Mouse (Mus musculus) neural tube, embryonic 11.5 days (tissue): Measurements from ENCODE around the gene Zfp579. TPM values are rescaled to one million over a fixed set of nuclear protein-coding genes. Genes with fewer than 3 reads are reported as not detected.
"Not testable (repeated sequence)": the region's sequence is repeated elsewhere in the genome, so short reads cannot be mapped to it uniquely, and the experiment has no call there.

Source experiments
- ATAC-seq: fragments of 200-750 bp; cut with Nextera tagmentation; 2 replicates; pipeline ENCODE4 v1.8.0; 2017; ENCODE audit warnings: moderate number of reproducible peaks, mild to moderate bottlenecking, moderate TSS enrichment, moderate library complexity; ENCODE audit not compliant: insufficient read depth, low FRiP score, low TSS enrichment
- DNase-seq: peaks from one replicate; pipeline ENCODE4 v3.0.0-alpha.2; 2015; ENCODE audit warnings: low spot score
- H3K27ac ChIP-seq: fragments of 300-500 bp; sonication (generic); 2 replicates; pipeline ENCODE4 v1.5.1; 2014; ENCODE audit warnings: low read depth, mild to moderate bottlenecking, low read length
- H3K27me3 ChIP-seq: fragments of 300-500 bp; sonication (generic); 2 replicates; pipeline ENCODE4 v1.6.1; 2014; ENCODE audit warnings: mild to moderate bottlenecking, low read length, mixed read lengths; ENCODE audit not compliant: control insufficient read depth, insufficient read depth
- H3K36me3 ChIP-seq: fragments of 300-500 bp; sonication (generic); 2 replicates; pipeline ENCODE4 v1.6.1; 2014; ENCODE audit warnings: mild to moderate bottlenecking, low read length, moderate library complexity, mixed read lengths; ENCODE audit not compliant: control insufficient read depth, insufficient read depth
- H3K4me1 ChIP-seq: fragments of 300-500 bp; sonication (generic); 2 replicates; pipeline ENCODE4 v1.6.1; 2014; ENCODE audit warnings: low read length, mixed read lengths; ENCODE audit not compliant: control insufficient read depth, insufficient read depth
- H3K4me2 ChIP-seq: fragments of 300-500 bp; sonication (generic); 2 replicates; pipeline ENCODE4 v1.6.1; 2014; ENCODE audit warnings: low read depth, mild to moderate bottlenecking, moderate library complexity
- H3K4me3 ChIP-seq: fragments of 300-500 bp; sonication (generic); 2 replicates; pipeline ENCODE4 v1.5.1; 2014; ENCODE audit warnings: low read depth, low read length
- H3K9ac ChIP-seq: fragments of 300-500 bp; sonication (generic); 2 replicates; pipeline ENCODE4 v1.6.1; 2014; ENCODE audit warnings: mild to moderate bottlenecking, low read length
- H3K9me3 ChIP-seq: fragments of 300-500 bp; sonication (generic); 2 replicates; pipeline ENCODE4 v1.6.1; 2016; ENCODE audit warnings: low read length; ENCODE audit not compliant: control insufficient read depth
- WGBS: fragments of 180-500 bp; shearing (Covaris S2); extraction: QIAGEN DNeasy Blood & Tissue Kit; methylation state at CpG from one replicate; pipeline ENCODE4 v1.1.7; 2014; 5-methylcytosine and 5-hydroxymethylcytosine counted together
- polyA plus RNA-seq: library from polyadenylated mRNA; unstranded; fragments of >200 nt; fragmentation: Nextera tagmentation; extraction: Ambion mirVana; gene quantifications from 2 replicates; pipeline ENCODE4 v1.2.1, GENCODE M21; 2014

Zfp579 gene
- polyA plus RNA-seq, 1 experiment from 2014 or later, result 41.6 TPM

GRCm38 (mm10) chr7:5012681-5013513 is 16.9 kb upstream of the Zfp579 start:
- Histone ChIP-seq H3K36me3 (peaks cover 34% of the 10 kb centered on the region), H3K4me3 (no peak overlapping the region), H3K4me2 (no peak overlapping the region), H3K9ac (no peak overlapping the region), H3K9me3 (no peaks in the 10 kb centered on the region), H3K27ac (no peak overlapping the region), H3K27me3 (no peaks in the 10 kb centered on the region), H3K4me1 (peaks cover 7% of the 10 kb centered on the region; the same call in 1 of the 2 replicates)
- ATAC-seq, result no peak
- WGBS, result 91% methylated on average over 27 of the region's 27 CpGs
- no peak for DNase-seq

GRCm38 (mm10) chr7:5008229-5008628 is 12.3 kb upstream of the Zfp579 start:
- Histone ChIP-seq H3K4me3 (no peak overlapping the region), H3K27me3 (no peaks in the 10 kb centered on the region), H3K27ac (no peak overlapping the region), H3K36me3 (peaks cover 40% of the 10 kb centered on the region), H3K9me3 (no peaks in the 10 kb centered on the region), H3K4me2 (no peak overlapping the region), H3K4me1 (0 out of 2 replicates have a peak, but pooled peaks cover under 1% of the 10 kb centered on the region), H3K9ac (no peak overlapping the region)
- ATAC-seq (no peak), DNase-seq (no peak)
- WGBS, result 97% methylated on average over 26 of the region's 26 CpGs

- H3K36me3 ChIP-seq, H3K9me3 ChIP-seq, H3K4me3 ChIP-seq, H3K4me1 ChIP-seq, ATAC-seq, H3K27ac ChIP-seq, H3K9ac ChIP-seq, DNase-seq, H3K27me3 ChIP-seq, H3K4me2 ChIP-seq: not testable (repeated sequence)
- 72% methylated on average over 8 of the region's 8 CpGs for WGBS
Measured at GRCm38 (mm10) chr7:5002876-5003275, 6.9 kb upstream of the Zfp579 start.

- Histone ChIP-seq H3K9ac (no peak overlapping the region), H3K27ac (no peak overlapping the region), H3K36me3 (no peaks in the 10 kb centered on the region), H3K4me3 (no peak overlapping the region), H3K4me1 (peaks cover 10% of the 10 kb centered on the region), H3K4me2 (no peak overlapping the region), H3K27me3 (peaks cover 2% of the 10 kb centered on the region), H3K9me3 (no peaks in the 10 kb centered on the region)
- WGBS, result 65% methylated on average over 2 of the region's 2 CpGs
- no peak for DNase-seq
- no peak for ATAC-seq
Measured at GRCm38 (mm10) chr7:4999876-5000275, 3.9 kb upstream of the Zfp579 start.

- H3K27me3 ChIP-seq, result peaks cover 19% of the 10 kb centered on the region
- H3K9ac ChIP-seq, result peak overlapping the region; percentile 91
- no peaks in the 10 kb centered on the region; the same call in 1 of the 2 replicates for H3K9me3 ChIP-seq
- ATAC-seq, result no peak
- peak overlapping the region; percentile 72 for H3K4me3 ChIP-seq
- H3K4me1 ChIP-seq, result peaks cover 17% of the 10 kb centered on the region
- peak overlapping the region; percentile 87 for H3K4me2 ChIP-seq
- no peak for DNase-seq
- H3K36me3 ChIP-seq, result peaks cover 7% of the 10 kb centered on the region
- 71% methylated on average over 6 of the region's 8 CpGs for WGBS
- H3K27ac ChIP-seq, result no peak overlapping the region
Measured at GRCm38 (mm10) chr7:4996934-4997333, 976 bp upstream of the Zfp579 start.

- ATAC-seq, result peak; percentile 10
Measured at GRCm38 (mm10) chr7:4995268-4996002, 523 bp downstream of the Zfp579 start.

GRCm38 (mm10) chr7:4993999-4994788 is 1.8 kb downstream of the Zfp579 start:
- Histone ChIP-seq H3K9ac (peak overlapping the region; percentile 18; the same call in 1 of the 2 replicates), H3K9me3 (no peaks in the 10 kb centered on the region; the same call in 1 of the 2 replicates), H3K36me3 (peaks cover 7% of the 10 kb centered on the region), H3K27me3 (peaks cover 19% of the 10 kb centered on the region), H3K4me3 (peak overlapping the region; percentile 72), H3K4me2 (peak overlapping the region; percentile 11), H3K27ac (no peak overlapping the region), H3K4me1 (peaks cover 17% of the 10 kb centered on the region)
- WGBS, result 40% methylated on average over 59 of the region's 59 CpGs
- ATAC-seq (no peak), DNase-seq (no peak)

More at GRCm38 (mm10) chr7:4995268-4996002, 523 bp downstream of the Zfp579 start:
- H3K36me3 ChIP-seq, result peaks cover 7% of the 10 kb centered on the region
- H3K27ac ChIP-seq, result no peak overlapping the region
- peak; percentile 19 for DNase-seq
- H3K27me3 ChIP-seq, result peaks cover 19% of the 10 kb centered on the region
- 6% methylated on average over 19 of the region's 19 CpGs for WGBS
- H3K4me1 ChIP-seq, result peaks cover 17% of the 10 kb centered on the region
- peak overlapping the region; percentile 91 for H3K9ac ChIP-seq
- no peaks in the 10 kb centered on the region; the same call in 1 of the 2 replicates for H3K9me3 ChIP-seq
- H3K4me3 ChIP-seq, result peak overlapping the region; percentile 72
- H3K4me2 ChIP-seq, result peak overlapping the region; percentile 87

GRCm38 (mm10) chr7:4993347-4993998 is 2.5 kb downstream of the Zfp579 start:
- H3K36me3 ChIP-seq, result peaks cover 7% of the 10 kb centered on the region
- ATAC-seq (no peak), DNase-seq (no peak)
- peaks cover 19% of the 10 kb centered on the region for H3K27me3 ChIP-seq
- 24% methylated on average over 45 of the region's 55 CpGs for WGBS
- H3K9me3 ChIP-seq, result no peaks in the 10 kb centered on the region; the same call in 1 of the 2 replicates
- H3K4me3 ChIP-seq, result peak overlapping the region; percentile 14
- peaks cover 17% of the 10 kb centered on the region for H3K4me1 ChIP-seq
- H3K9ac ChIP-seq, result no peak overlapping the region; the same call in 1 of the 2 replicates
- H3K4me2 ChIP-seq, result peak overlapping the region; percentile 11
- no peak overlapping the region for H3K27ac ChIP-seq
